Mouse (Mus musculus) megakaryocyte, embryonic 14.5 days (primary cell): Measurements from ENCODE around the gene Hjurp. TPM values are rescaled to one million over a fixed set of nuclear protein-coding genes. Genes with fewer than 3 reads are reported as not detected.
"Not testable (repeated sequence)": the region's sequence is repeated elsewhere in the genome, so short reads cannot be mapped to it uniquely, and the experiment has no call there.

Experiments
- H3K27me3 ChIP-seq: replicated peaks from 2 replicates; pipeline ENCODE3; 2012; ENCODE audit warnings: inconsistent platforms
- H3K36me3 ChIP-seq: replicated peaks from 2 replicates; pipeline ENCODE3; 2012; ENCODE audit warnings: low read length, inconsistent platforms, mixed read lengths
- H3K4me1 ChIP-seq: 2 replicates; pipeline ENCODE4 v1.6.1; 2012; ENCODE audit warnings: inconsistent platforms
- H3K4me3 ChIP-seq: replicated peaks from 2 replicates; pipeline ENCODE3; 2012; ENCODE audit warnings: moderate library complexity, mild to moderate bottlenecking, inconsistent platforms
- H3K9me3 ChIP-seq: 2 replicates; pipeline ENCODE4 v1.6.1; 2012; ENCODE audit warnings: inconsistent platforms
- FLI1 ChIP-seq: IDR thresholded peaks from 2 replicates; pipeline ENCODE4 v1.6.1; 2012; ENCODE audit warnings: low read length, inconsistent platforms, mixed read lengths
- GATA1 ChIP-seq: IDR thresholded peaks from 3 replicates; pipeline ENCODE4 v1.6.1; 2012; ENCODE audit warnings: mixed read lengths, low read length, inconsistent platforms, borderline replicate concordance
- polyA plus RNA-seq: library from polyadenylated mRNA; stranded (reverse); fragments of >175 nt; gene quantifications from 2 replicates; pipeline ENCODE4 v1.2.3, GENCODE M21; 2012; ENCODE audit warnings: low replicate concordance; ENCODE audit not compliant: insufficient read depth

Gene Hjurp
- polyA plus RNA-seq, 1 experiment: 2.4 TPM

GRCm38 (mm10) chr1:88228121-88228520, 49.3 kb downstream of the Hjurp start:
- Histone ChIP-seq H3K36me3 (no peaks in the 10 kb centered on the region), H3K4me1 (no peaks in the 10 kb centered on the region), H3K27me3 (no peaks in the 10 kb centered on the region), H3K9me3 (peaks cover 61% of the 10 kb centered on the region), H3K4me3 (peak overlapping the region; percentile 3)
- TF ChIP-seq GATA1 (no peak), FLI1 (no peak)

- TF ChIP-seq FLI1: no peak
- no peak for TF ChIP-seq GATA1
- Histone ChIP-seq H3K27me3 (no peaks in the 10 kb centered on the region), H3K36me3 (no peaks in the 10 kb centered on the region), H3K4me1 (no peaks in the 10 kb centered on the region), H3K4me3 (no peak overlapping the region), H3K9me3 (peaks cover 54% of the 10 kb centered on the region)
Measured at GRCm38 (mm10) chr1:88227482-88227881, 50.0 kb downstream of the Hjurp start.

- Histone ChIP-seq H3K9me3 (peaks cover 50% of the 10 kb centered on the region), H3K4me3 (no peak within 1 kb of the TSS), H3K36me3 (no peaks in the 10 kb centered on the region), H3K27me3 (no peaks in the 10 kb centered on the region), H3K4me1 (no peaks in the 10 kb centered on the region)
- TF ChIP-seq FLI1: no peak
- TF ChIP-seq GATA1: no peak
Measured at GRCm38 (mm10) chr1:88226670-88227379, 50.6 kb downstream of the Hjurp start, which contains the start of gene Mroh2a. Mroh2a (plus strand) TSS chr1:88226986.

- no peak for TF ChIP-seq FLI1
- no peak for TF ChIP-seq GATA1
- no peaks in the 10 kb centered on the region for H3K36me3 ChIP-seq
- no peaks in the 10 kb centered on the region for H3K27me3 ChIP-seq
- H3K4me1 ChIP-seq: no peaks in the 10 kb centered on the region
- H3K9me3 ChIP-seq: peaks cover 41% of the 10 kb centered on the region
- H3K4me3 ChIP-seq: no peak overlapping the region
Measured at GRCm38 (mm10) chr1:88225741-88226140, 51.7 kb downstream of the Hjurp start.

- H3K4me1 ChIP-seq, H3K36me3 ChIP-seq, H3K27me3 ChIP-seq, H3K4me3 ChIP-seq: not testable (repeated sequence)
- peaks cover 37% of the 10 kb centered on the region for H3K9me3 ChIP-seq
Measured at GRCm38 (mm10) chr1:88225301-88225700, 52.1 kb downstream of the Hjurp start.

- no peaks in the 10 kb centered on the region for H3K4me1 ChIP-seq
- no peaks in the 10 kb centered on the region for H3K27me3 ChIP-seq
- no peak for TF ChIP-seq FLI1
- no peak for TF ChIP-seq GATA1
- no peak overlapping the region for H3K4me3 ChIP-seq
- no peaks in the 10 kb centered on the region for H3K36me3 ChIP-seq
- H3K9me3 ChIP-seq: peaks cover 27% of the 10 kb centered on the region
Measured at GRCm38 (mm10) chr1:88224029-88224776, 53.2 kb downstream of the Hjurp start.

GRCm38 (mm10) chr1:88223591-88223990, 53.8 kb downstream of the Hjurp start:
- no peak for TF ChIP-seq GATA1
- no peak for TF ChIP-seq FLI1
- Histone ChIP-seq H3K4me3 (no peak overlapping the region), H3K9me3 (peaks cover 25% of the 10 kb centered on the region), H3K27me3 (no peaks in the 10 kb centered on the region), H3K4me1 (no peaks in the 10 kb centered on the region), H3K36me3 (no peaks in the 10 kb centered on the region)

GRCm38 (mm10) chr1:88223011-88223515, 54.4 kb downstream of the Hjurp start:
- H3K9me3 ChIP-seq: peaks cover 20% of the 10 kb centered on the region
- H3K36me3 ChIP-seq, H3K27me3 ChIP-seq, H3K4me3 ChIP-seq, H3K4me1 ChIP-seq: not testable (repeated sequence)

GRCm38 (mm10) chr1:88222216-88222615, 55.2 kb downstream of the Hjurp start:
- no peaks in the 10 kb centered on the region for H3K4me1 ChIP-seq
- H3K27me3 ChIP-seq: no peaks in the 10 kb centered on the region
- no peak overlapping the region for H3K4me3 ChIP-seq
- TF ChIP-seq FLI1 (no peak), GATA1 (no peak)
- no peaks in the 10 kb centered on the region for H3K36me3 ChIP-seq
- H3K9me3 ChIP-seq: peaks cover 20% of the 10 kb centered on the region

- H3K9me3 ChIP-seq: peaks cover 16% of the 10 kb centered on the region
- H3K4me3 ChIP-seq: no peak overlapping the region
- H3K27me3 ChIP-seq: no peaks in the 10 kb centered on the region
- H3K4me1 ChIP-seq: no peaks in the 10 kb centered on the region
- H3K36me3 ChIP-seq: no peaks in the 10 kb centered on the region
- TF ChIP-seq FLI1 (no peak), GATA1 (no peak)
Measured at GRCm38 (mm10) chr1:88220336-88220735, 57.1 kb downstream of the Hjurp start.
